Mouse (Mus musculus): ENCODE data around the gene Cwc25. TPM values are rescaled to one million over a fixed set of nuclear protein-coding genes. Genes with fewer than 3 reads are reported as not detected.

Cwc25 gene
- polyA plus RNA-seq, 1 experiment: 14.6 TPM

DNA sequence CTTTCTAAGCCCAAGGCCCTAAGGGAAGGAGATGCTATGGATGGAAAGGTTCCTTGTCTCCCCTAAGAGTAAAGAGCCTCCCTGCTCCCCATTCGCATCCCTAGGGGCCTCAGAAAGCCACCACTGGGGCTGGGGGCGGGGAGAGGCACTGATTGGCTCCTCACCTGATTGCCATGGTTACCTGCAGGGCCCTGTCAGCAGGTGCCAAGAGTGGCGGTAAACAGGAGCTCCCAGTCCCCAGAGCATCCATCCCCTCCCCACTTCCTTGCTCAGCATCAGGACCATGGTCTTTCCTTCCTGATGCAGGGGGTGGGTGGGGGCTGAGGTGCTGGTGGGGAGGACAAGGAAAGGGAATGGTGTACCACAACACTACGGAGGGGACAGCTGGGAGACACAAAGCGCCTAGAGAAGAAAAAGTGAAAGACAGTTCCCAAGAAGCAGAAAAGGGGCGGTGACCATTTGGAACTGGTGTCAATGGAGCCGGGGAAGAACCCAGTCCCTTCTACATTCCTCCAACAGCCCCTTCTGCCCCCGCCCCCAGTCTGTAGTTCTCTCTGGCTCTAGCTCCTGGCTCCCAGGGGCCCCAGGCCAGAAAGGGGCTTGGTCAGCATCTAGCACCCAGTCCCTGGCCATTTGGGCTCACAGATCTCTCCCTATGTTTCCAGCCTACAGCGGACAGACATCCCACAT, 70.5 kb downstream of the Cwc25 start:
- peaks cover 39% of the 10 kb centered on the region for H3K4me1 ChIP-seq
- H3K4me3 ChIP-seq (replicated peaks): no peak overlapping the region
- H3K9me3 ChIP-seq: no peaks in the 10 kb centered on the region
- H3K36me3 ChIP-seq (replicated peaks; ENCODE audit: low read length): peaks cover 34% of the 10 kb centered on the region
- TF ChIP-seq FLI1 (IDR thresholded peaks at IDR 0.05; ENCODE audit: low read length) (no peak), GATA1 (IDR thresholded peaks at IDR 0.05; ENCODE audit: borderline replicate concordance, low read length) (no peak)
- peaks cover under 1% of the 10 kb centered on the region for H3K27me3 ChIP-seq (replicated peaks)

Other genes with a start within 250 kb of the Cwc25 start
- 0.03 TPM in 1 of 2 replicates, not detected in the other for gene Srcin1, start 190.4 kb downstream of the Cwc25 start, polyA plus RNA-seq (2012; ENCODE audit: insufficient read depth, low replicate concordance)
- 44.1 and 83.5 TPM in 2 replicates for gene Epop, start 136.9 kb downstream of the Cwc25 start, polyA plus RNA-seq (2012; ENCODE audit: insufficient read depth, low replicate concordance)
- 8.6 TPM in 2 replicates for gene Mllt6, start 103.1 kb downstream of the Cwc25 start, polyA plus RNA-seq (2012; ENCODE audit: insufficient read depth, low replicate concordance)
- 0.45 TPM in 1 of 2 replicates, not detected in the other for gene Cisd3, start 80.7 kb downstream of the Cwc25 start, polyA plus RNA-seq (2012; ENCODE audit: insufficient read depth, low replicate concordance)
- gene Pcgf2, start 66.1 kb downstream of the Cwc25 start, polyA plus RNA-seq (2012; ENCODE audit: insufficient read depth, low replicate concordance): 83.4 and 214 TPM in 2 replicates
- 44.4 and 47.3 TPM in 2 replicates for gene Psmb3, start 63.2 kb downstream of the Cwc25 start, polyA plus RNA-seq (2012; ENCODE audit: insufficient read depth, low replicate concordance)
- 31.7 and 36.8 TPM in 2 replicates for gene Pip4k2b, start 21.9 kb downstream of the Cwc25 start, polyA plus RNA-seq (2012; ENCODE audit: insufficient read depth, low replicate concordance)
- gene 1700001P01Rik, start 9.4 kb upstream of the Cwc25 start, polyA plus RNA-seq (2012; ENCODE audit: insufficient read depth, low replicate concordance): not detected in 2 replicates
- gene Rpl23, start 15.9 kb upstream of the Cwc25 start, polyA plus RNA-seq (2012; ENCODE audit: insufficient read depth, low replicate concordance): 25.9 and 294 TPM in 2 replicates
- 51.2 and 77.7 TPM in 2 replicates for gene Lasp1, start 32.4 kb upstream of the Cwc25 start, polyA plus RNA-seq (2012; ENCODE audit: insufficient read depth, low replicate concordance)
- 1.7 TPM in 1 of 2 replicates, not detected in the other for gene B230217C12Rik, start 74.2 kb upstream of the Cwc25 start, polyA plus RNA-seq (2012; ENCODE audit: insufficient read depth, low replicate concordance)
- not detected in 2 replicates for gene Fbxo47, start 117.6 kb upstream of the Cwc25 start, polyA plus RNA-seq (2012; ENCODE audit: insufficient read depth, low replicate concordance)
- 1.6 TPM in 1 of 2 replicates, not detected in the other for gene Plxdc1, start 219.9 kb upstream of the Cwc25 start, polyA plus RNA-seq (2012; ENCODE audit: insufficient read depth, low replicate concordance)
- 9.1 TPM in 1 of 2 replicates, not detected in the other for gene Arl5c, start 229.6 kb upstream of the Cwc25 start, polyA plus RNA-seq (2012; ENCODE audit: insufficient read depth, low replicate concordance)

Data from megakaryocyte, embryonic 14.5 days (primary cell).